Mouse (Mus musculus): ENCODE measurements around the gene Dgkb. TPM values are rescaled to one million over a fixed set of nuclear protein-coding genes. Genes with fewer than 3 reads are reported as not detected.

Gene Dgkb
- total RNA-seq, 2 experiments from 2014 or later: 1.3 TPM

GRCm38 (mm10) chr12:37993221-37993620 is 175.7 kb downstream of the Dgkb start:
- DNase-seq: no peak
- intact Hi-C loops (cut with DNase I): no loop called here

- intact Hi-C loops (cut with DNase I): no loop called here
- DNase-seq: no peak
Measured at GRCm38 (mm10) chr12:37996417-37996946, 179.0 kb downstream of the Dgkb start.

- intact Hi-C loops (cut with DNase I): no loop called here
- DNase-seq: peak in 1 of 2 experiments; percentile 1
Measured at GRCm38 (mm10) chr12:38017674-38018073, 200.1 kb downstream of the Dgkb start.

DNA sequence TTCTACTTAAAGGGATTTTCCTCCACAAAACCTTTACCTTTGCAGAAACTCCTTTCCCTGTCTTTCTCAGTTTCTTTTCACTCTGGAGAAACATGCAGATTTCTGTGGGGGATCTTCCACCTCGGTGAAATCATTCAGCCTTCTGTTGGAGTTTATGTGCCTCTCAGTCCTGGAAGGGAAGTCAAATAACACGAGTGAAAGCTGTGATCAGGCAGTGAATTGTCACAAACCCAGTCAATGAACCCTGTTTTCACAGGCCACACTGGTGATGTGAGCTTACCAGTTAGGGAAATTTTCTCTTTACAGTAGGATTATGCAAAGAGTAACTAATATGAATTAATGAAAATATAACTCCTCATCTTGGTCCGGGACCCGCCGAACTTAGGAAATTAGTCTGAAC is 229.7 kb downstream of the Dgkb start:
- intact Hi-C loops (cut with DNase I): no loop called here
- DNase-seq: no peak

GRCm38 (mm10) chr12:38088224-38088623 is 270.7 kb downstream of the Dgkb start:
- no peak for DNase-seq
- intact Hi-C loops (cut with DNase I): no loop called here

DNA sequence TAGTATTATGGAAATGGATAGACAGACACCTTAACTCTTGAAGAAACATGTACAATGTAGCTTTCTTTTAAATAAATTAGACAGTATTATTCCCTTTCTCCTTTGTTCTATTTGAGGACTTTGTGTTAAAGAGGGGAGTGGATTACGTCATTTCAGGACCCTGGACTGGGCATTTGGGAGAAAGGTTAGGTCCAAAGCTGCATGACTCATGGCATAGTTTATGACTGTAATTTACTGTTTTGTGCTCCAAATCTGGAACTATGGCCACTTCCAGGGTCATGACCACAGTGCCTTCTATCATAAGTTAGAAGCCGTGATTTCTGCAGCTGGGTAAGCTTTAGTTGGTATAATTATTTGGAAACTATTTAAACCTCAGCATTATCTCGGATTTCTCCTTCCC is 294.4 kb downstream of the Dgkb start:
- no peak for DNase-seq
- intact Hi-C loops (cut with DNase I): loop anchor here (10.0 kb wide), 1 partner anchor 1897 kb away; no protein-coding TSS in a partner anchor

DNA sequence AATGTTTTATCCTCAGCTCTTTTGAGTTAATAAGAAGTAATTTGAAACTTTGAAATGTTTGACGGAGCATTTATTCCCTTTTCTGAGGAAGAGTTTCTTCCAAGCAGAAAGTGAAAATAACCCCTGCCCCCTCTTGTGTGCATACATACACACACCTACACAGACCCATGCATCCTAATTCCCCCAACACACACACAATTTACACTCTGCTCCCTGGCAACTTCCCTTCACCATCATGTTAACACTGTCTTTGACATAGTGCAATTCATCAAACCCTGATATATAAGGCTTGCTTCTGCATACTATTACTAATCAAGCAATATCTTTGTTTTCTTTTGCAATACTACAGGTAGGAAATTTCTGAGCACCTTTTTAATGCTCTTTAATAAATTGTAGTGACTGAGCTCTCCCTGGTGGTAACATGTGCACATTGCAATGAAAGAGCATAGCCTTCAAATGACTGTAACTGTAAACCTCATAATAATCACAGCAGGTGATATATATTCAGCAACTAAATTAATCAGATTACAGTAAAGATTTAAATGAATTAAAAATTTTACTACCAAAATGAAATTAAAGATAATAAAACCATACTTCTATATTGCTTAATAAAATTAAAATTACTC is 297.6 kb downstream of the Dgkb start:
- intact Hi-C loops (cut with DNase I): loop anchor here (5.0 to 10.0 kb wide), 2 partner anchors 343 to 1900 kb away; no protein-coding TSS in a partner anchor
- peak in 1 of 2 experiments; percentile 9 for DNase-seq

DNA sequence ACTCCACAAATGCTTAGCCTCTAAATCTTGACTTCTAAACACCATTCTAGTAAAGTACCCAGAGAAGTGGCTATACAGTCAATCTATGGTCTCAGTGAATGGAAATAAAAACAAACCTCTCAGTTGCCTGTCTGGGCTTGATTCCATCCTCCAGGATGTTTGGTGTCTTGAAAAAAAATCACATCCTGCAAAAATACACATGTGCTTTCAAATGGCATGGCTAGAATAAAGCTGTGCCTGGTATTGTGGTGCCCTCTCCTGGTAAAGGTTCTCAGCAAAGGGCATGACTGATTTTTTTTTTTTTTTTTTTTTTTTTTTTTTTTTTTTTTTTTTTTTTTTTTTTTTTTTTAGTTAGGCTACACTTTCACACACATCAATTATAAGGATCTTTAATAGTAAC is 306.0 kb downstream of the Dgkb start:
- peak in 1 of 2 experiments; percentile 14 for DNase-seq
- intact Hi-C loops (cut with DNase I): no loop called here

GRCm38 (mm10) chr12:38125297-38125696 is 307.8 kb downstream of the Dgkb start:
- intact Hi-C loops (cut with DNase I): no loop called here
- DNase-seq: no peak

DNA sequence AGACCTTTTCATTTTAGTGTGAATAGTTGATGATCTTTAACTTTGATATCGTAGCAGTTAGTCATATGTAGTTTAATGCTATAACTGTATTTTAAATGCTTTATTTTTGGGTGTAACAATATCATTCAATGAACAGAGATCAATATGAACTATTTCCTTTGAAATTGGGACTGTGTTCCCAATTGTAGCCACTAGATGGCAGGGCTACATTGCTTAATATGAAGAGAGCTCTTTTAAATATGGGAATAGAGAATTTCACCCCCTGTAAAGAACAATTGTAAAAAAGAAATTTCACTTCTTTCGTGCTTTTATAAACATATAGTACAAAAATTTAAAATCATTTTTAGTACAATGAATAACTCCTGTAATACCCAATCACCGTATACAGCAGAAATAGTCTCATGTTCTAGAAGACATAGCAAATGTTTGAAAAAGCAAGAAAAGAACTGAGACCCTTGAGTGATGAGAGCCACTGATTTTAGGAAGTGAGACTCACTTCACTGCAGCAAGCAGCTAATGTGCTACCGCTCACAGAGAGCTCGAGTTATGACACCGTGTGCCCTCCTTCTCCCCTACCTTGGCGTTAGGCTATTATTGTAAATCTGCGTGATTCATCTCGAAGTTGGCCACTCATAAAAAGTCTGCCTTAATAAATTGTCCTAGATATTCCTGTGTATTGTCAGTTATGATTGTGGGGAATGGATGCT is 312.8 kb downstream of the Dgkb start:
- intact Hi-C loops (cut with DNase I): loop anchor here (1.0 to 5.0 kb wide), 2 partner anchors 212 to 1366 kb away; no protein-coding TSS in a partner anchor
- DNase-seq: peak in 1 of 2 experiments; percentile 34

DNA sequence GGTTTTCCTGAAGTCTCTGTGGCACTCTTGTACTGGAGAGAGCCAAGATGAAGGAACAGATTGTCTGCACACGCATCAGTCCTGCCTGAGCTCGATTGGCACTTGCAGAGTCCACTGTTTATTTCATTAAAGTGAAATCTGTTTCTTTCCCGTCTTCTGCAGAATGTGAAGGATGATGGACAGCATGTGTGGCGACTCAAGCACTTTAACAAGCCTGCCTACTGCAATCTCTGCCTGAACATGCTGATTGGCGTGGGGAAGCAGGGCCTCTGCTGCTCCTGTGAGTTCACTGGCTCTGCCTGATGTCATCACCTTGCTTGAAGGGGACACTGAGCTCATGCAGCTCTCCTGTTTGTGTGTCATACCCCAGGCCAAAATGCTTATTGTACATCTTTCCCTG is 318.9 kb downstream of the Dgkb start:
- intact Hi-C loops (cut with DNase I): no loop called here
- no peak for DNase-seq

DNA sequence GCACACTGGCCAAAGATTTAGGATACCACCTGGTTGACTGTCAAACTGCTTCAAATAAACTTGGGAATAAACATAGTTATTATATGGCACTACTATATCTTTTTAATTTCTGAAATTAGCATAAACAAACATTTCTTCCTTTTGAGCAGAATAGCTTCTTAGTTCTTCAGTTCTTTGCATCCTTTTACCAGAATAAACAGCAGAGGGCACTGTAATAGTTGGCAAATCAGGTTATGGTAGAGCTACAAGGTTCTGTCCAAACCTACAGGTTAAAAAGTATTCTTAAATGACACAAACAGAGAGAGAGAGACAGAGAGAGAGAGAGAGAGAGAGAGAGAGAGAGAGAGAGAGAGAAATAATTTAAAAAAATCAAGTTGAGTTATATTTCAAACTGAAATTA is 322.5 kb downstream of the Dgkb start:
- peak in 1 of 2 experiments; percentile 19 for DNase-seq
- intact Hi-C loops (cut with DNase I): no loop called here

- no peak for DNase-seq
- intact Hi-C loops (cut with DNase I): no loop called here
Measured at GRCm38 (mm10) chr12:38232665-38233064, 415.1 kb downstream of the Dgkb start.

DNA sequence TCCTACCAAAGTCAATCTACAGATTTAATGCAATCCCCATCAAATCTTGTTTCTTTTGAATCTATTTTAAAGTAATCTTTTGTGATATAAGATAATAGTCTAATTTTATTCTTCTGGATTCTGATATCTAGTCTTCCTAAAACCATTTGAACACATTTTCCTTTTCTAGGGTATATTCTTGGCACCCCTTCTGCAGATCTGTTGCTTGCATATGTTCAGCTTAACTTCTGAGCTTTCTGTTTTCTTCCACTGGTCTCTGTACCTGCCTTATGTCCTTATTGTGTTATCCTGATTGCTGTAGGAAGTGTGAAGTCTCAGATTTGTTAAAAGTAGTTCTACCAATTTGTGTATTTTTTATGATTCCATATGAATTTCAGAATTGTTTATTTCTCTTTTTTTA is 451.3 kb downstream of the Dgkb start:
- no peak for DNase-seq
- intact Hi-C loops (cut with DNase I): no loop called here

- intact Hi-C loops (cut with DNase I): no loop called here
- no peak for DNase-seq
Measured at GRCm38 (mm10) chr12:38301497-38301896, 484.0 kb downstream of the Dgkb start.

DNA sequence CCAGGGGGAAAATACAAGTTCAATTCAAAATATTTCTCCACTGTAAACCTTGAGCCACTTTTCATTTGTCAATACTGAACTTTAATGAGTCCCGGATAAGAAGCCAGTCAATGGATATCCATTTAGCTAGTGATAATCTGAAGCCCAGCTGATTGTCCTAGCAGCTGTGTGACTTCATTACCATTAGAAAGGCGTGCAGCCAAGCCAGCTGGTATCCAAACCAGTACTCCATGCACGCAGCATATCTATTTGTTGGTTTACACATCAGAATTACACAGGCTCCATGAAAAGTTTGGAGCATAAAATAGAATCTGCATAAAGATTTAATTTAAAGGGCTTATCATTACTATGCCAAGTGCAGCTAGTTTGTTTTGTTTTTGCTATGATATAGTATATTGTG is 486.3 kb downstream of the Dgkb start:
- DNase-seq: no peak
- intact Hi-C loops (cut with DNase I): no loop called here

- no peak for DNase-seq
- intact Hi-C loops (cut with DNase I): no loop called here
Measured at GRCm38 (mm10) chr12:38304245-38304644, 486.7 kb downstream of the Dgkb start.

DNA sequence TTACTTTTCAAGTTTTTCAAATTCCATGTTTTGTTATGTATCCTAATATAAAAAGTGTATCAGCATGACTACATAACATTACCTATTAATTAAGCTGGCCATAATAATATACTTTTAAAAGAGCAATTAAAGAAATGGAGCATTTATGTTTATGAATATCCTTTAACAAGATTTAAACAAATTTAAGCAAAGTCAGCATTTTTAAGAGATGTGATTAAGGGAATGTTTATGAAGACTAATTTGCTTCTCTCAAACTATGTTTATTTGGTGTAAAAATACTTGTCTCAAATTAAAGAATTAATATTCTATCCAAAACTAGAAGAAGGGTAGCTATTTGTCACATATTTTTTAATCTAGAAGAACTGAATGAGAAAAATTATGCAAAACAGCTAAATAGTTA is 492.4 kb downstream of the Dgkb start:
- intact Hi-C loops (cut with DNase I): no loop called here
- no peak for DNase-seq

GRCm38 (mm10) chr12:38327729-38328271 is 510.3 kb downstream of the Dgkb start:
- no peak for DNase-seq
- intact Hi-C loops (cut with DNase I): no loop called here

DNA sequence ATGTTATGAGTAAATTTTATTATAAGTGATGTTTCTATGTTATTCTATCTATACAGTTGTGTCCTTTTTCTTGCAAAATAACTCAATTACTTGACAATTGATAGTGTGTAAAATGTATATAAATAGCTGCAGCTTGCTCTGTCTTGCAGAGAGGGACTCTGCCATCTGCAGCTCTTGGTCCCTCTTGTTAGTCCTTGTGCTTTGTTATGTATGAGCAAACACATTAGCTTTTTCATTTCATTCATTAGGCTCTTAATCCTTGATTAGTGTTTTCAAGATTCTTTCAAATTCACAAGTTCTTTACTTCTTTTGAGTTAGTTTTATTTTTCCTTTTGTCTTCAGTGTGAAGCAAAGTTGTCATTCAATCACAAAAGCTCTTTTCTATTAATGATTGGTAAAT is 511.3 kb downstream of the Dgkb start:
- intact Hi-C loops (cut with DNase I): no loop called here
- no peak for DNase-seq

DNA sequence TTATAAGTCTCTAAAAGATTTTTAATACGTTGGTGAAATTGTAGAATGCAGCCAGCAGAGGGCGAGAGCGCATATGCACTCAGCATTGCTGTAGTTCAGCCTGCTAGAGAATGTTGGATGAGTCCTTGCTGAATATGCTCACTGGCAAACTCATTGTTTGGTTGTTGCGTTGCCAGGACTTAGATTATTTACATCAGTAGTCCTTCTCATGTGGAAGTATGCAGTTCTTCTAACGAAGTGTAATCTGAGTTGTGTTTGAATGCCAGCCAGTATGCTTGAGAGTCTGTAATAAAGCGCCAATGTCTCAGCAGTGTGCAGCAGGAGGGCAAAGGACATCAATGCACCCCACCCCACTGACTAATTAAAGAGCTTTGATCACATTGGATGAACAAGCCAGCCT is 525.1 kb downstream of the Dgkb start:
- DNase-seq: peak; percentile 55 to 68
- intact Hi-C loops (cut with DNase I): loop anchor here (2.0 to 5.0 kb wide), 3 partner anchors 210 to 1152 kb away; partner anchors contain the start of gene Etv1

- intact Hi-C loops (cut with DNase I): no loop called here
- DNase-seq: no peak
Measured at GRCm38 (mm10) chr12:38352481-38352880, 535.0 kb downstream of the Dgkb start.

All from heart, postnatal 10 days (tissue).